8 mouse cellular contexts compared by ENCODE assay signal in genomic region chr12:17267316-17267715, GRCm38 (mm10). TPM values are rescaled to one million over a fixed set of nuclear protein-coding genes. Genes with fewer than 3 reads are reported as not detected.
DNase-seq lines count a peak whose midpoint lies in the region; ATAC-seq lines count a peak whose summit lies in the region.

No protein-coding gene starts in this region.

- WGBS in heart, embryonic 14.5 days = 22% methylated on average over 4 of the region's 4 CpGs
- WGBS in embryonic facial prominence, embryonic 15.5 days = 17% methylated on average over 4 of the region's 4 CpGs
- WGBS in neural tube, embryonic 14.5 days = 9% methylated on average over 4 of the region's 4 CpGs

- H3K36me3 ChIP-seq in heart, embryonic 14.5 days (ENCODE audit: control insufficient read depth, insufficient read depth, low read length) = peaks cover 39% of the 10 kb centered on the region
- H3K36me3 ChIP-seq in embryonic facial prominence, embryonic 15.5 days = peaks cover 34% of the 10 kb centered on the region
- peaks cover 17% of the 10 kb centered on the region for H3K36me3 ChIP-seq in neural tube, embryonic 14.5 days (ENCODE audit: control insufficient read depth, insufficient read depth, low read length)

- intact Hi-C loops in heart, postnatal 25 days (cut with DNase I) = loop anchor here (5.0 kb wide), 1 partner anchor 80 kb away; the partner anchor contains the start of gene Nol10

- H3K27me3 ChIP-seq in heart, embryonic 14.5 days (ENCODE audit: control insufficient read depth, insufficient read depth, low read length) = no peaks in the 10 kb centered on the region
- H3K27me3 ChIP-seq in embryonic facial prominence, embryonic 15.5 days = no peaks in the 10 kb centered on the region
- no peaks in the 10 kb centered on the region for H3K27me3 ChIP-seq in neural tube, embryonic 14.5 days (ENCODE audit: control insufficient read depth, insufficient read depth, low read length)

- peak overlapping the region in 1 of 2 experiments; percentile 72; a peak in 1 of 4 replicates for H3K27ac ChIP-seq in heart, embryonic 14.5 days (replicated peaks in 1 of 2; ENCODE audit: control insufficient read depth in 1 of 2, insufficient read depth in 1 of 2, low read depth in 2 of 2, low read length in 2 of 2)
- H3K27ac ChIP-seq in embryonic facial prominence, embryonic 15.5 days (replicated peaks) = no peak overlapping the region
- H3K27ac ChIP-seq in neural tube, embryonic 14.5 days (ENCODE audit: low read depth, low read length) = no peak overlapping the region; the same call in 1 of the 2 replicates

- ATAC-seq in heart, embryonic 14.5 days (ENCODE audit: insufficient number of reproducible peaks, insufficient read depth, low FRiP score, low read depth) = no peak
- ATAC-seq in embryonic facial prominence, embryonic 15.5 days (ENCODE audit: insufficient number of reproducible peaks, low FRiP score, low TSS enrichment, low read depth) = no peak
- no peak for ATAC-seq in neural tube, embryonic 14.5 days (ENCODE audit: low read depth)

- DNase-seq in heart, postnatal 25 days (ENCODE audit: low spot score) = no peak
- DNase-seq in ES-CJ7 (ENCODE audit: low read depth, low spot score) = peak; percentile 13
- peak; percentile 49 to 89 for DNase-seq in layer of hippocampus, postnatal 14 days (ENCODE audit: low spot score in 2 of 2)
- no peak for DNase-seq in gastrocnemius, postnatal 4 days (ENCODE audit: low spot score in 2 of 2)
- DNase-seq in kidney, postnatal 14 days = no peak

- peaks cover 3 to 25% of the 10 kb centered on the region in 2 experiments; a peak in 3 of 4 replicates for H3K4me1 ChIP-seq in heart, embryonic 14.5 days (ENCODE audit: control insufficient read depth in 2 of 2, insufficient read depth in 2 of 2, low read length in 2 of 2)
- peaks cover 30% of the 10 kb centered on the region for H3K4me1 ChIP-seq in embryonic facial prominence, embryonic 15.5 days
- H3K4me1 ChIP-seq in neural tube, embryonic 14.5 days (ENCODE audit: control insufficient read depth, insufficient read depth, low read length) = peaks cover 23% of the 10 kb centered on the region

- peak overlapping the region; percentile 76 for H3K4me2 ChIP-seq in heart, embryonic 14.5 days (ENCODE audit: low read length)
- H3K4me2 ChIP-seq in embryonic facial prominence, embryonic 15.5 days (replicated peaks) = peak overlapping the region; percentile 60
- H3K4me2 ChIP-seq in neural tube, embryonic 14.5 days (ENCODE audit: low read depth, low read length) = peak overlapping the region; percentile 76

- no peaks in the 10 kb centered on the region for H3K9me3 ChIP-seq in heart, embryonic 14.5 days (ENCODE audit: control insufficient read depth, low read length)
- H3K9me3 ChIP-seq in embryonic facial prominence, embryonic 15.5 days (replicated peaks) = no peaks in the 10 kb centered on the region
- no peaks in the 10 kb centered on the region for H3K9me3 ChIP-seq in neural tube, embryonic 14.5 days (ENCODE audit: control insufficient read depth, low read length)

- peak overlapping the region; percentile 86 to 95 for H3K4me3 ChIP-seq in heart, embryonic 14.5 days (ENCODE audit: control insufficient read depth in 1 of 2, insufficient read depth in 1 of 2, low read depth in 1 of 2, low read length in 2 of 2)
- H3K4me3 ChIP-seq in embryonic facial prominence, embryonic 15.5 days (replicated peaks) = peak overlapping the region; percentile 95
- peak overlapping the region; percentile 95 for H3K4me3 ChIP-seq in neural tube, embryonic 14.5 days (ENCODE audit: low read depth, low read length)

- H3K9ac ChIP-seq in heart, embryonic 14.5 days (ENCODE audit: low read length) = peak overlapping the region; percentile 93
- H3K9ac ChIP-seq in embryonic facial prominence, embryonic 15.5 days = peak overlapping the region; percentile 96
- peak overlapping the region; percentile 87 for H3K9ac ChIP-seq in neural tube, embryonic 14.5 days (replicated peaks; ENCODE audit: low read depth, low read length)

RNA-seq across cellular contexts. Expression of gene Pdia6, which starts 1.0 kb away (rescaled TPM):
- polyA plus RNA-seq in heart, embryonic 14.5 days (2014; fragmentation: Nextera tagmentation; extraction: Ambion mirVana) = 316 and 321 TPM in 2 replicates
- total RNA-seq in heart, postnatal 25 days (2021) = 100 to 1,000 TPM; 111 to 134 TPM
- 562 and 594 TPM in 2 replicates for polyA plus RNA-seq in embryonic facial prominence, embryonic 15.5 days (2015; fragmentation: Nextera tagmentation; extraction: Ambion mirVana)
- 100 to 1,000 TPM; 119 to 148 TPM for total RNA-seq in layer of hippocampus, postnatal 14 days (2021)
- 216 and 281 TPM in 2 replicates for polyA plus RNA-seq in neural tube, embryonic 14.5 days (2014; fragmentation: Nextera tagmentation; extraction: Ambion mirVana)
- total RNA-seq in gastrocnemius, postnatal 4 days (2021) = 100 to 1,000 TPM; 140 to 153 TPM

Comparison
In these comparisons a context has a peak if more than half of its experiments do, and no peak if none do; other contexts are left out.
1. DNase-seq: peak in ES-CJ7 (single experiment) and layer of hippocampus, postnatal 14 days (2 of 2); none in heart, postnatal 25 days (single experiment), gastrocnemius, postnatal 4 days (0 of 2) and kidney, postnatal 14 days (single experiment).
2. Peak in every context shown above with its lines, with median percentiles within 50 percentile points of each other: H3K4me2 ChIP-seq, H3K4me3 ChIP-seq and H3K9ac ChIP-seq.